Mouse (Mus musculus): ENCODE results near the gene Mrpl14. TPM values are rescaled to one million over a fixed set of nuclear protein-coding genes. Genes with fewer than 3 reads are reported as not detected.

The Mrpl14 gene
- total and polyA plus RNA-seq, 2 experiments from 2014 or later: 25.3 to 98.6 TPM

DNA sequence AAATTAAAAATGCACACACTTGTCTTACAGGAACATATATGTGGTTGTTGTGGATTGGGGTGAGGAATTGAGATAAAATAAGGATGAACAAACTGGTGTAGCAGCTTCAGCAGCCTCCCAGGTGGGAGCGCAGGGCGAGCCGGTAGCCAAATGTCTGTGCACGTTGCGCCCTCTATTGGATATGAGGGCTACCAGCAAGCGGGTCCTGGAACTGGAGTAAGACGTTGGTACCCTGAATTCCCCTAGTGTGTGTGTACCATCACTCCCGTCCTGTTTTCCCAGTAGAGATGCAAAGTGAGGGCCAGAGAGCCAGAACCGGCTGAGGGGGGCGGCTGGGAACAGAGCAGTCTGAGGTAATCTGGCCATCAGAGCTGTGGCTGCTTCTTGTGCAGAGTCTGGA, 32.2 kb downstream of the Mrpl14 start:
- H3K4me2 ChIP-seq (ENCODE audit: low read depth): no peak overlapping the region
- no peaks in the 10 kb centered on the region for H3K27me3 ChIP-seq (ENCODE audit: insufficient read depth, low read length)
- ATAC-seq: peak; percentile 79
- no peak overlapping the region for H3K9ac ChIP-seq
- no peak overlapping the region for H3K4me3 ChIP-seq (ENCODE audit: low read depth, low read length)
- 7% methylated on average over 10 of the region's 10 CpGs for WGBS
- no peaks in the 10 kb centered on the region for H3K9me3 ChIP-seq (ENCODE audit: low read length)
- peak; percentile 79 for DNase-seq
- no peak overlapping the region for H3K27ac ChIP-seq (ENCODE audit: low read depth, low read length)
- peak; percentile 82 for TF ChIP-seq CTCF (IDR thresholded peaks at IDR 0.05; ENCODE audit: low read depth)
- H3K36me3 ChIP-seq (ENCODE audit: insufficient read depth): no peaks in the 10 kb centered on the region
- H3K4me1 ChIP-seq (ENCODE audit: insufficient read depth): peaks cover 4% of the 10 kb centered on the region

DNA sequence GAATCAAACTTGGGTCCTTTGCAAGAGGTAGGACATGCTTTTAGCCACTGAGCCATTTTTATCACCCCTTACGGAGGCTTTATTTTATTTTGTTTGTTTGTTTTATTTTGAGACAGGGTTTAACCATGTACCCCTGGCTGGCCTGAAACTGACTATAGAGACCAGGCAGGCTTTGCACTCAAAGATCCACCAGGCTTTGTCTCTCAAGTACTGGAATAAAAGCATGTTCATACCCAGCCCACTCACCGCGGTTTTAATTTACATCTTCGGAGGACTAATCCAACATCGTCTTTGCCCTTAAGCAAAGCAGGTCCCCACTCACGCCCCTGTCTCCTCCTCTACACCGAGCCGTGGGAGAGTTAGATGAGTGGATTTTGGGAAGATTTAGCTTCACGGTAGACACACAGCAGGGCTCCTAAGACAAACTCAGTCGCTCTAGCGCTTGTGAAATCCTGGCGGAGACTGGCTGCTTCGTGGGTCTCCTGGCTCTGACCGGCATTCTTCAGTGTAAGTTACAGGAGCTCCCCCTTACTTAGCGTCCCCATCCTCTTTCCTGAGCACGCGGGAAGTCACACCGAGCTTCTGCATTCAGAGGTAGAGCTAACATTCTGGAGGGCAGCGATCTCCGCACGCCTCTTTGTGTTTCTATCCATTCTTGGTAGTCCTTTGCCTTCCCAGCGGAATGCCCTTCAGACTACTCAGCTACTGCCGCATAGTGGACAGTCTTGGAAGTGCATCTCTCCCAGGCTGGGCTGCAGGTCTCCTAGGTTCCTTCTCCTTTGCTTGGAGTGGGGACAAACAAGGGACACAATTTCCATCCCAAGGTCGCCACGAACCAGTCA, 37.8 kb downstream of the Mrpl14 start:
- H3K4me3 ChIP-seq (ENCODE audit: low read depth, low read length): peak overlapping the region; percentile 51
- H3K4me2 ChIP-seq (ENCODE audit: low read depth): peak overlapping the region; percentile 62
- no peaks in the 10 kb centered on the region for H3K9me3 ChIP-seq (ENCODE audit: low read length)
- peak; percentile 86 for ATAC-seq
- H3K27ac ChIP-seq (ENCODE audit: low read depth, low read length): peak overlapping the region; percentile 91
- DNase-seq: peak; percentile 95
- no peaks in the 10 kb centered on the region for H3K27me3 ChIP-seq (ENCODE audit: insufficient read depth, low read length)
- no peaks in the 10 kb centered on the region for H3K36me3 ChIP-seq (ENCODE audit: insufficient read depth)
- WGBS: 3% methylated on average over 25 of the region's 25 CpGs
- TF ChIP-seq CTCF (IDR thresholded peaks at IDR 0.05; ENCODE audit: low read depth): peak; percentile 100
- H3K9ac ChIP-seq: peak overlapping the region; percentile 78
- peaks cover 7% of the 10 kb centered on the region for H3K4me1 ChIP-seq (ENCODE audit: insufficient read depth)

DNA sequence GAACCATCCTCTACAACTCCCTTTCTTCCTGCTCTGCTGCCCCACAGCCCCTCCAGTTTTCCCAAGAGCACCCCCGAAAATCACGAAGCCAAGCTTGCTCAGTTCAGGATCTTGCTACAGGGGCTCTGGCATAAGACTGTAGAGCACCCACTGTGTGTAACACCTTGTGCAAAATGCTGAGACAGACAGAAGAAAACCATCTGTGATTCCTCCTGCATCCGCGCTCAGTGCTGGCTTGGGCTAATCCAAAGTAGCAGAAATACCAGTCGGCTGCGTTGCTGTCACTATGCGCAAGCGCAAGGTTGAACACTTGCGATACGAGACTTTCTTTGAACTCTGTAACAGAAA, 38.4 kb downstream of the Mrpl14 start:
- no peak for TF ChIP-seq CTCF (IDR thresholded peaks at IDR 0.05; ENCODE audit: low read depth)
- Histone ChIP-seq H3K27ac (ENCODE audit: low read depth, low read length) (peak overlapping the region; percentile 91), H3K27me3 (ENCODE audit: insufficient read depth, low read length) (no peaks in the 10 kb centered on the region), H3K4me2 (ENCODE audit: low read depth) (0 out of 2 replicates have a peak overlapping the region, but pooled peaks have one; percentile 62), H3K9me3 (ENCODE audit: low read length) (no peaks in the 10 kb centered on the region), H3K4me3 (ENCODE audit: low read depth, low read length) (peak overlapping the region; percentile 51; the same call in 1 of the 2 replicates), H3K36me3 (ENCODE audit: insufficient read depth) (no peaks in the 10 kb centered on the region), H3K4me1 (ENCODE audit: insufficient read depth) (peaks cover 7% of the 10 kb centered on the region), H3K9ac (0 out of 2 replicates have a peak overlapping the region, but pooled peaks have one; percentile 78)
- WGBS: 80% methylated on average over 10 of the region's 10 CpGs
- DNase-seq (no peak), ATAC-seq (peak; percentile 25)

DNA sequence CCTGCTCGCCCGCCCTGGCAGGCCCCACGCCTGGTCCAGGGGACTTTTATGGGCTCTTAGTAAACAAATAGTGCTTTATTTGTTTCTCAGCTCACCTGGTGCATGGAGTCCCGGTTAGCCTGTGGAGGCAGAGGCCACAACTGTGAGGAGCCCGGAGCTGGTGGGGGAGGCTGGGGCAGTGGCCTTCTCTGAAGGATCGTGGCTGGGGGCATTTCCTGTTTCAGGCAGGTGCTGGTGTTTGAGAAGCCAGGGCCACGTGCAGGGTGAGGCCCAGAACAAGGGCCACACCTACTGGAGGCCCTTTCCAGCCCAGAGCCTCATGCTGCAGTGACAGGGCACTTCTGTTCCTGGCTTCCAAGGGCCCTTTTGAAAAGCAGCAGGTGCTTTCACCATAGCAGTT, 40.1 kb downstream of the Mrpl14 start:
- Histone ChIP-seq H3K27ac (ENCODE audit: low read depth, low read length) (no peak overlapping the region), H3K4me1 (ENCODE audit: insufficient read depth) (peaks cover 7% of the 10 kb centered on the region), H3K9me3 (ENCODE audit: low read length) (no peaks in the 10 kb centered on the region), H3K4me3 (ENCODE audit: low read depth, low read length) (no peak overlapping the region), H3K9ac (no peak overlapping the region), H3K27me3 (ENCODE audit: insufficient read depth, low read length) (no peaks in the 10 kb centered on the region), H3K36me3 (ENCODE audit: insufficient read depth) (no peaks in the 10 kb centered on the region), H3K4me2 (ENCODE audit: low read depth) (no peak overlapping the region)
- no peak for ATAC-seq
- TF ChIP-seq CTCF (IDR thresholded peaks at IDR 0.05; ENCODE audit: low read depth): no peak
- 67% methylated on average over 7 of the region's 7 CpGs for WGBS
- no peak for DNase-seq

DNA sequence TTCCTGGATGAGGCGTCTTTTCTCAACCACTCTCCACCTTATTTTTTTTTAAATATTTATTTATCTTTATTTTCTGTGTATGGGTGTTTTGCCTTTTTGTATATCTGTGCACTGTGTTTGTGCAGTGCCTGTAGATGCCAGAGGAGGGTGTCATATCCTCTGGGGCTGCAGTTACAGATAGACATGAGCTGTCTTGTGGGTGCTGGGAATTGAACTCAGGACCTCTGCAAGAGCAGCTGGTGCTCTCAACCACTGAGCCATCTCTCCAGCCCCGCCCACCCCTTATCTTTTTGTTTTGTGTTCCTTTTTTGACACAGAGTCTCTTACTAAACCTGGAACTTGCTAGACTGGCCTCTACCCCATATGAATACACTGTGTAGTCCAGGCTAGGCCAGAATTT, 41.4 kb downstream of the Mrpl14 start:
- ATAC-seq (no peak), DNase-seq (no peak)
- 82% methylated on average over 2 of the region's 2 CpGs for whole genome bisulfite sequencing
- H3K9me3 ChIP-seq (ENCODE audit: low read length): no peaks in the 10 kb centered on the region
- peaks cover 7% of the 10 kb centered on the region for H3K4me1 ChIP-seq (ENCODE audit: insufficient read depth)
- no peak overlapping the region for H3K4me3 ChIP-seq (ENCODE audit: low read depth, low read length)
- no peaks in the 10 kb centered on the region for H3K36me3 ChIP-seq (ENCODE audit: insufficient read depth)
- no peak overlapping the region for H3K4me2 ChIP-seq (ENCODE audit: low read depth)
- TF ChIP-seq CTCF (IDR thresholded peaks at IDR 0.05; ENCODE audit: low read depth): no peak
- no peak overlapping the region for H3K27ac ChIP-seq (ENCODE audit: low read depth, low read length)
- no peak overlapping the region for H3K9ac ChIP-seq
- H3K27me3 ChIP-seq (ENCODE audit: insufficient read depth, low read length): no peaks in the 10 kb centered on the region

DNA sequence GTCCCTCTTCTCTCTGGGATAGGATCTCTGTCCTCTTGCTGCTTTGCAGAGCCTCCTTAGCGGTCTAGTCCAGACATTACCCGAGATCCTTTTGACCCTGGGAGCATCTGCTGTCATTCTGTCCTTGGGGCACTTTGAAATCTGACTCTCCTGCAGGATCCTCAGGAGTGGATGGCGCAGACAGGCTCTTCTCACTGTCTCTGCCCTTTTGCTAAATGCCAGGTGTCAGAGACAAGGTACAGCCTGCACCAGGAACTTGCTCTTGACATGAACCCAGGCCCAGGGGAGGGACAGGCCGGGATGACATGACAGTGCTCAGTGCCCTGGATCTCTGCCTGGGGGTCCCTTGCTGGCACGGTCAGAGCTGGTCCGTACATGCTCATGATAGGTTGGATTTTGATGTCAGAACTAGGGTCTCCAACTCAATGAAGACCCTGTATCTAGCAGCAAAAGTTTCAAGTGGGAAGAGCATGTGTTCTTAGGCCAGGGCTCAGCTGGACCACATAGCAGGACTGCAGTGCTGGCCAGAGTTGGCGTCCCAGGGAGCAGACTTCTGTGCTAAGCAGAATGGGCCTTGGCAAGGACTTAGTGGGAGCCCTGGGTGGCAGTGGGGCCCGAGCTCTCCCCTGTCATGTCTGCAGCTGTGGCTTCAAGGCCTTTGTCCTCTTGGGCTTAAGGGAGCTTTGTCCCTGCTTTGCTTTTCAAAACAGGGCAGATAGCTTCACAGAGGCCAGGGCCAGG, 42.0 kb downstream of the Mrpl14 start:
- ATAC-seq (no peak), DNase-seq (no peak)
- H3K27me3 ChIP-seq (ENCODE audit: insufficient read depth, low read length): no peaks in the 10 kb centered on the region
- H3K4me1 ChIP-seq (ENCODE audit: insufficient read depth): peaks cover 5% of the 10 kb centered on the region; the same call in 1 of the 2 replicates
- H3K9ac ChIP-seq: no peak overlapping the region
- no peak overlapping the region for H3K27ac ChIP-seq (ENCODE audit: low read depth, low read length)
- 70% methylated on average over 8 of the region's 8 CpGs for WGBS
- no peaks in the 10 kb centered on the region for H3K9me3 ChIP-seq (ENCODE audit: low read length)
- no peaks in the 10 kb centered on the region for H3K36me3 ChIP-seq (ENCODE audit: insufficient read depth)
- no peak overlapping the region for H3K4me2 ChIP-seq (ENCODE audit: low read depth)
- H3K4me3 ChIP-seq (ENCODE audit: low read depth, low read length): no peak overlapping the region
- no peak for TF ChIP-seq CTCF (IDR thresholded peaks at IDR 0.05; ENCODE audit: low read depth)

DNA sequence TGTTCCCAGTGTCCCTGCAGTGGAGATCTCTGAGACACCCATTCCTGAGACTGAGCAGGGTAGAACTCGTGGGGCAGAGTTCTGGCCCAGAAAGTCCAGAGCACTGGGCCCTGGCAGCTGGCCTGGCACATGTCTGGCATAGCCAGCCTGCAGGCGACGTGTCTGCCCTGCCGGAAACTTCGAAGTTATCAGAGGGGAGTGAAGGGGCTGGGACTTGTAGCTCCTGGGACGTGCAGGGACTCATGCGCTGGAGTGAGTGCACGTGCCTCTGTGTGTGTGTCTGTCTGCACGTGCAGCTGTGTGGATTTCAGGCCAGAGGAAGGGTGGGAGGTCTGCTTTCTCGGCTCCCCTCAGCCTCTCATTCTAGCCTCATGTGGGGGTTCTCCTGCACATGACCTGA, 43.3 kb downstream of the Mrpl14 start:
- TF ChIP-seq CTCF (IDR thresholded peaks at IDR 0.05; ENCODE audit: low read depth): no peak
- DNase-seq (no peak), ATAC-seq (no peak)
- Histone ChIP-seq H3K27me3 (ENCODE audit: insufficient read depth, low read length) (no peaks in the 10 kb centered on the region), H3K36me3 (ENCODE audit: insufficient read depth) (no peaks in the 10 kb centered on the region), H3K9me3 (ENCODE audit: low read length) (no peaks in the 10 kb centered on the region), H3K4me1 (ENCODE audit: insufficient read depth) (peaks cover 6% of the 10 kb centered on the region; the same call in 1 of the 2 replicates), H3K9ac (no peak overlapping the region), H3K4me2 (ENCODE audit: low read depth) (no peak overlapping the region), H3K4me3 (ENCODE audit: low read depth, low read length) (no peak overlapping the region), H3K27ac (ENCODE audit: low read depth, low read length) (no peak overlapping the region)
- 52% methylated on average over 10 of the region's 10 CpGs for WGBS

Data from forebrain, postnatal 0 days (tissue).